Mouse (Mus musculus) liver, embryonic 14.5 days (tissue): Measurements from ENCODE around the gene Tmem86b.
A peak's percentile ranks its signal among the peaks of the same experiment; 100 is the strongest.

Source experiments
- CTCF ChIP-seq: IDR thresholded peaks from 2 replicates; pipeline ENCODE4 v1.5.1; 2016; ENCODE audit warnings: antibody characterized with exemption, low read depth, control low read depth
- EP300 ChIP-seq: IDR thresholded peaks from 2 replicates; pipeline ENCODE4 v1.6.1; 2016; ENCODE audit warnings: antibody characterized with exemption, low read depth

GRCm38 (mm10) chr7:4670655-4671255, 39.5 kb upstream of the Tmem86b start:
- TF ChIP-seq CTCF (no peak), EP300 (peak; percentile 94)
